Mouse (Mus musculus) midbrain, postnatal 0 days (tissue): Measurements from ENCODE around the gene Ccl7. TPM values are rescaled to one million over a fixed set of nuclear protein-coding genes. Genes with fewer than 3 reads are reported as not detected.

Experiments
- ATAC-seq: fragments of 200-750 bp; cut with Nextera tagmentation; 2 replicates; pipeline ENCODE4 v1.8.0; 2017; ENCODE audit warnings: moderate number of reproducible peaks, mild to moderate bottlenecking, moderate TSS enrichment, moderate library complexity; ENCODE audit not compliant: low FRiP score
- DNase-seq: peaks from one replicate; pipeline ENCODE4 v3.0.0-alpha.2; 2015; ENCODE audit warnings: low spot score
- H3K27ac ChIP-seq: fragments of 300-500 bp; sonication (generic); 2 replicates; pipeline ENCODE4 v1.5.1; 2014; ENCODE audit warnings: low read depth, mild to moderate bottlenecking, low read length, mixed read lengths
- H3K27me3 ChIP-seq: fragments of 300-500 bp; sonication (generic); 2 replicates; pipeline ENCODE4 v1.6.1; 2014; ENCODE audit warnings: low read length, control low read depth, mixed read lengths; ENCODE audit not compliant: insufficient read depth
- H3K36me3 ChIP-seq: fragments of 300-500 bp; sonication (generic); 2 replicates; pipeline ENCODE4 v1.6.1; 2014; ENCODE audit warnings: low read length, control low read depth, mixed read lengths; ENCODE audit not compliant: insufficient read depth
- H3K4me1 ChIP-seq: fragments of 300-500 bp; sonication (generic); 2 replicates; pipeline ENCODE4 v1.6.1; 2014; ENCODE audit warnings: mild to moderate bottlenecking, control low read depth, antibody characterized with exemption, low read length, mixed read lengths; ENCODE audit not compliant: insufficient read depth
- H3K4me2 ChIP-seq: fragments of 300-500 bp; sonication (generic); 2 replicates; pipeline ENCODE4 v1.6.1; 2014; ENCODE audit warnings: low read depth, mild to moderate bottlenecking, low read length, mixed read lengths; ENCODE audit not compliant: poor library complexity, severe bottlenecking
- H3K4me3 ChIP-seq: fragments of 300-500 bp; sonication (generic); 2 replicates; pipeline ENCODE4 v1.5.1; 2014; ENCODE audit warnings: low read depth, mild to moderate bottlenecking, low read length, moderate library complexity
- H3K9ac ChIP-seq: fragments of 300-500 bp; sonication (generic); replicated peaks from 2 replicates; pipeline ENCODE4 v1.6.1; 2014; ENCODE audit warnings: mild to moderate bottlenecking, low read length, moderate library complexity, mixed read lengths; ENCODE audit not compliant: poor library complexity, severe bottlenecking
- H3K9me3 ChIP-seq: fragments of 300-500 bp; sonication (generic); 2 replicates; pipeline ENCODE4 v1.6.1; 2016; ENCODE audit warnings: low read length, control low read depth
- CTCF ChIP-seq: IDR thresholded peaks from 2 replicates; pipeline ENCODE4 v1.5.1; 2016; ENCODE audit warnings: antibody characterized with exemption, mild to moderate bottlenecking
- WGBS: fragments of 180-500 bp; shearing (Covaris S2); extraction: QIAGEN DNeasy Blood & Tissue Kit; methylation state at CpG from one replicate; pipeline ENCODE4 v1.1.7; 2014; 5-methylcytosine and 5-hydroxymethylcytosine counted together
- polyA plus RNA-seq: library from polyadenylated mRNA; unstranded; fragments of >200 nt; fragmentation: Nextera tagmentation; extraction: Ambion mirVana; gene quantifications from 2 replicates; pipeline ENCODE4 v1.2.1, GENCODE M21; 2015
- total RNA-seq: library from RNA; depleted of rRNA; stranded (reverse); fragments of >200 nt; gene quantifications from 2 replicates; pipeline ENCODE4 v1.2.3, GENCODE M21; 2014

Ccl7 gene
- total and polyA plus RNA-seq, 2 experiments from 2014 or later, result 1.5 to 2.0 TPM

DNA sequence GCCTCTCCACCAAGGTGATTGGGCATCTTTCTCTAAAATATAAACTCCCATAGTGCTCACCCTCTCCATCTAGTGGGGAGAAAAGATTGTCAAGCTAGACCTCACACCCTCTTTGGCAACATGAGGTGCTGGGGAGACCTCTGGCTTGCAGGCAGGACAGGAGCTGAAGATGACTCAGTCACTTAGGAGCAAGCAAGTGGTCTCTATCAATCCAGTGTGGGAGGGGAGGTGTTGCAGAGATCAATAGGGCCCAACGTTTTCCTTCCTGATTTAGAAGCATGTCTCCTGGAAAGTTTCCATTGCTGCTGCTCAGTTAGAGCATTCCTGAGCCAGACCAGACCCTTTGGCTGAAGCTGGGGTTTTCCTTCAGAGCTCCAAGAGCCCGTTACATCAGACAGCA lies 7.0 kb upstream of the Ccl7 start, which contains the start of gene Gm17268:
Gm17268 (minus strand) TSS at position 28 of the 400 bp plus-strand sequence.
- Histone ChIP-seq H3K9me3 (no peaks in the 10 kb centered on the region), H3K4me3 (no peak within 1 kb of the TSS), H3K36me3 (no peaks in the 10 kb centered on the region), H3K27me3 (no peaks in the 10 kb centered on the region), H3K4me2 (no peak within 1 kb of the TSS), H3K4me1 (no peaks in the 10 kb centered on the region), H3K27ac (no peak within 1 kb of the TSS), H3K9ac (no peak within 1 kb of the TSS)
- TF ChIP-seq CTCF, result peak; percentile 29; the same call in 1 of the 2 replicates
- WGBS, result 49% methylated on average over 2 of the region's 2 CpGs
- ATAC-seq (no peak), DNase-seq (no peak)

DNA sequence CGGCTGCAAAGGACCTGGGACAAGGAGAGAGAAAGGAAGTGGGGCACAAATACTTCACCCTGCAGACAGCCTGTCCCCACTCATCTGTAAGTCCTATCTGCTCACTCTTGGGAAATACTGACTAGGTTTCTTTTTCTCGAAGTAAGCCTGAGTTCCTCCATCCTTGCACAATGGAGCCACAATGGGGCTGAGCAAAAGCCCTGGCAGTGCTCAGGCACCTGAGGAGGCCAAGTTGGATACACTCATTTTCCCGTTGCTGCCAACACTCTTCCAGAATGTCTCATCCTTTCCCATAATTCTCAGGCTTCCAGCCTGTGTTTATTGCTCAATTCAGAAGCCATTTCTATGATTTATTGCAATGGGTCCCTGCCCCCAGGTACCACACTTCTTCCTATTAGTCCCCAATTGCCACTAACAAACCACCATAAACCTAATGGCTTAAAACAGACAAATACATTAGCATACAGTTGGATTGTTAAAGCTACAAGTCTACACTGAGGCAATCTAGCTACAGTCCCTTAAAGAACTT lies 6.3 kb upstream of the Ccl7 start:
- Histone ChIP-seq H3K4me3 (no peak overlapping the region), H3K36me3 (no peaks in the 10 kb centered on the region), H3K9me3 (no peaks in the 10 kb centered on the region), H3K27ac (no peak overlapping the region), H3K4me1 (no peaks in the 10 kb centered on the region), H3K27me3 (no peaks in the 10 kb centered on the region), H3K9ac (no peak overlapping the region), H3K4me2 (no peak overlapping the region)
- 83% methylated on average over 3 of the region's 3 CpGs for WGBS
- ATAC-seq (no peak), DNase-seq (no peak)
- TF ChIP-seq CTCF, result no peak

DNA sequence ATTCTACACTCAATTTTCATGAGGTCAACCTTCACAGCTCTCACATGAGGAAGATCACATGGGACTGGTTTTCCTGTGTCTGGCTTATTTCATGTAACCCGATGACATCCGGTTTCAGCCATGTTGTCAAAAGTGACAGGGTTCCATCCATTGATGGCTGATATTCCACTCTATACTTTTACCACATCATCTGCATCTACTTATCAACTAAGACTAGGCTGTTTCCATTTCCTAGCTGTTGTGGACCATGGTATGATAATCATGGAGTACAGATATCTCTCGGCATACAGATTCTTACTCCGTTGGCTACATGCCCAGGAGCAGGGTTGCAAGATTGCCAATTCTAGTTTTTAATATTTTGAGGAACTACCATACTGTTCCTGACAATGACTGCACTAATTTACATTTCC lies 3.8 kb upstream of the Ccl7 start:
- Histone ChIP-seq H3K4me3 (no peak overlapping the region), H3K27ac (no peak overlapping the region), H3K9ac (no peak overlapping the region), H3K9me3 (no peaks in the 10 kb centered on the region), H3K27me3 (no peaks in the 10 kb centered on the region), H3K4me2 (no peak overlapping the region), H3K36me3 (no peaks in the 10 kb centered on the region), H3K4me1 (no peaks in the 10 kb centered on the region)
- TF ChIP-seq CTCF, result no peak
- ATAC-seq, result no peak
- DNase-seq, result no peak
- 88% methylated on average over 4 of the region's 4 CpGs for WGBS

DNA sequence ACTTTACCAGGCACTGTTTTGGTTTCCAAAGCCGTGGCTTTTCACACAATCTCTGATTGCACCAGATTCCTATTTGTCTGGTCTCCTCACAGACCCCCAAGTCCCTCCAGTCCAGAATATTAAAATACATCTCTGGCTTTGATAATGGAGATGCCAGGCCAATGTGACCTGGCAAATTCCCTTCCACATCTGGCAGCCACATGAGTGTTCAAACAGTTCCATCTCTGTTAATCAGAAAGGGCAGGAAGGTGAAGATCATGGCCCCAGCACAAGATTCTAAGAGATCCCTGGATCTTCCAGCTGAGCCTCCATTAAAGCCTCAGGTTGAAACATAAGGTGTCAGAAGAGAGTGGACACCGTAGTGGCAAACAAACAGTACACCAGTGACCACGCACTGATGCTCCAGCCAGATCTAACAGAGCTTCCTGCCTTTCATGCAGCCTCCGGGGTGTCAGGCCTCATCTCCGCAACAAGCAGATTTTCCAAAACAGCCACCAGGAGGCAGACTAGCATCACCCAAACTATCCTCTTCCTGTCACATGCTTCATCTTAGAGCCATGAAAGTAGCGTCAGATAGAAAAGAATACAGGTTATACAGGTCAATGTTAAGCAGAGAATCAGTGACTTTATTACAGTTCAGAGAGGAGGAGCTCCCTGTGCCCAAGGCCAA lies 2.4 kb downstream of the Ccl7 start:
- Histone ChIP-seq H3K27me3 (no peaks in the 10 kb centered on the region), H3K4me3 (no peak overlapping the region), H3K4me1 (no peaks in the 10 kb centered on the region), H3K9ac (no peak overlapping the region), H3K27ac (no peak overlapping the region), H3K9me3 (no peaks in the 10 kb centered on the region), H3K36me3 (no peaks in the 10 kb centered on the region), H3K4me2 (no peak overlapping the region)
- ATAC-seq, result no peak
- peak; percentile 40 for DNase-seq
- 48% methylated on average over 6 of the region's 6 CpGs for WGBS
- TF ChIP-seq CTCF, result peak; percentile 67

DNA sequence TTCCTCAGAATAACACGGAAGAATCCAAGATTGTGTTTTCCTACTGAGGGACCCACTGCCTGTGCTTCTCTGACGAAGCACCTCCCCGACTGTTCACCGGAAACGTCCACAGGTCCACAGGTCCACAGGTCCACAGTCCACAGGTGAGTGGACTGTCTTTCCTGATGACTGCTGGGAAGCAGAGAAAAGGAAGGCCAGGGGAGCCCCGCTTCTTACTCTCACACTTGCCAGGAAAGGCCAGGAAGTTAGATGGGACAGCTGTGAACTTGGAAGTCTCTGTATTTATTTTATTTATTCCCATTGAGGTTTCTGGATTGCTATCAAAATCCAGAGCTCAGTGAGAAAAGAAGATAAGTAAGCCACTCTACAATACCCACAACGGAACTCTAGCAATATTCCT lies 8.3 kb downstream of the Ccl7 start:
- ATAC-seq (no peak), DNase-seq (no peak)
- no peak for TF ChIP-seq CTCF
- Histone ChIP-seq H3K27ac (no peak overlapping the region), H3K27me3 (no peaks in the 10 kb centered on the region), H3K4me1 (no peaks in the 10 kb centered on the region), H3K4me2 (no peak overlapping the region), H3K36me3 (no peaks in the 10 kb centered on the region), H3K9me3 (no peaks in the 10 kb centered on the region), H3K4me3 (no peak overlapping the region), H3K9ac (no peak overlapping the region)
- 94% methylated on average over 7 of the region's 7 CpGs for WGBS

DNA sequence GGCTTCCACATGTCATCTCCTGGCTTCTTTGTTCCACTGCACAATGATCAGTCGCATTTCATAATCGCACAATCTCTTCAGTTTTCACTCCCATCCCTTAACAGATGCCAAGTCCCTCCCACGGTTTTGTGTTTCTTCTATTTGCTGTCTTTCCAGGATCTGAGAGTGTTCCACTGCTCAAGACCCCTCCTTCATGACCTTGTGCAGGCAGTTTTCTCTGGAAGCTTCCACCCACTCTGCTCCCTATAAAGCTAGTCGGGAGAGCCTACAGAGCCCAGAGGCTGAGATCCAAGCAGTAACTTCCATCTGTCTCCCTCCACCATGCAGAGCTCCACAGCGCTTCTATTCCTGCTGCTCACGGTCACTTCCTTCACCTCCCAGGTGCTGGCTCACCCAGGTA lies 12.1 kb downstream of the Ccl7 start, which contains the start of gene Ccl11:
Ccl11 (plus strand) TSS at position 178 of the 400 bp plus-strand sequence.
- Histone ChIP-seq H3K27ac (no peak within 1 kb of the TSS), H3K4me3 (no peak within 1 kb of the TSS), H3K4me2 (no peak within 1 kb of the TSS), H3K9ac (no peak within 1 kb of the TSS), H3K9me3 (no peaks in the 10 kb centered on the region), H3K4me1 (no peaks in the 10 kb centered on the region), H3K36me3 (no peaks in the 10 kb centered on the region), H3K27me3 (no peaks in the 10 kb centered on the region)
- no peak for TF ChIP-seq CTCF
- DNase-seq (no peak), ATAC-seq (no peak)
- WGBS, result 85% methylated on average over 6 of the region's 6 CpGs
